In the genomic region with DNA sequence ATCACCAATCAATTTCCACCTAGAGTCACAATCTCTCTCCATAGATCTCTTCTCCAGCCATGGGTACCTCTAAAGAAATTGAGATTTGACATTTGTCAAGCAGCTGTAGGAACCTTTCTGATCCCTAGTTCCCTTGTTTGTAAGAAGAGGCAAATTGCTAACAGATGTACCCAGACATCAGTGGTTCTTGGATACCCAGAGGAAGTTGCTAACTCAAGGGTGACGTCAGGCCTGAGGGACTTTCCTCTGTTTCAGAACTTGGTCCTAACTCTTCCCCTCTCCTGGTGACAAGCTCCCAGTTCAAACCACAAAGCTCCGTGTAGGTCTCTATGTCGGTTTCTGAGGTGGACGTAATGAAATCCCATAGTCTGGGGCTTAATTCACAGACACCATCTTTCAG, we compare ENCODE assay signal across 28 mouse cellular contexts. TPM values are rescaled to one million over a fixed set of nuclear protein-coding genes. Genes with fewer than 3 reads are reported as not detected.
DNase-seq lines count a peak whose midpoint lies in the region; TF ChIP-seq lines count a peak whose summit lies in the region.
"Had no signal": no experiment of that assay in that cellular context is flagged by ENCODE, and none has a peak within 500 bp of the region (broad histone marks: within the 10 kb centered on the region; RNA-seq: fewer than 3 reads in every experiment).

No protein-coding gene starts in this region.

- no peak for TF ChIP-seq CTCF in bone marrow macrophage, adult 2 months (IDR thresholded peaks at IDR 0.05; ENCODE audit: low read depth, low read length)

- WGBS in macrophage (ENCODE audit: missing documents) = 2% methylated on average over 4 of the region's 4 CpGs

- TF ChIP-seq POLR2A in bone marrow macrophage, adult 2 months (IDR thresholded peaks at IDR 0.05; ENCODE audit: borderline replicate concordance, low read depth, low read length) = no peak

- no peak overlapping the region for H3K4me3 ChIP-seq in bone marrow macrophage, adult 2 months (ENCODE audit: insufficient read depth, low read length)
- no peak overlapping the region for H3K4me3 ChIP-seq in macrophage (ENCODE audit: inconsistent target)
- H3K4me3 ChIP-seq: embryonic facial prominence, embryonic 13.5 days; erythroblast, embryonic 14.5 days; heart, adult 2 months; heart, embryonic 12.5 days; hindbrain, embryonic 15.5 days; intestine, embryonic 15.5 days; layer of hippocampus, adult 2 months; limb, embryonic 13.5 days had no signal

- H3K36me3 ChIP-seq in macrophage (ENCODE audit: inconsistent target) = no peaks in the 10 kb centered on the region
- H3K36me3 ChIP-seq: embryonic facial prominence, embryonic 13.5 days; heart, embryonic 12.5 days; hindbrain, embryonic 15.5 days; intestine, embryonic 15.5 days; limb, embryonic 13.5 days had no signal

- DNase-seq in 3T3-L1 (ENCODE audit: low read depth, low spot score) = peak; percentile 84
- peak; percentile 17 for DNase-seq in 416B (ENCODE audit: low read depth)
- no peak for DNase-seq in gastrocnemius, postnatal 14 days
- no peak for DNase-seq in layer of hippocampus, postnatal 36 days
- DNase-seq in ovary, postnatal 10 days (ENCODE audit: low spot score) = no peak
- no peak for DNase-seq in thymus, postnatal 14 days
- DNase-seq: adrenal gland, postnatal 25 days; cerebellum, adult 9-10 months; cerebellum, postnatal 36 days; forebrain, postnatal 0 days; gastrocnemius, postnatal 36 days; heart, adult 2 months; kidney, adult 2 months; kidney, postnatal 36 days; lung, postnatal 4 days; midbrain, embryonic 14.5 days; right cerebral cortex, postnatal 4 days; thymus, adult 2 months; thymus, postnatal 4 days had no signal

- H3K79me2 ChIP-seq in macrophage (ENCODE audit: inconsistent target) = no peaks in the 10 kb centered on the region

- intact Hi-C loops in gastrocnemius, postnatal 14 days (cut with DNase I; ENCODE audit: low total_unique reads) = no loop called here

- H3K27ac ChIP-seq in bone marrow macrophage, adult 2 months (ENCODE audit: insufficient read depth, low read depth, low read length) = peak overlapping the region; percentile 60
- H3K27ac ChIP-seq in macrophage = peak overlapping the region; percentile 13
- H3K27ac ChIP-seq: embryonic facial prominence, embryonic 13.5 days; heart, adult 2 months; hindbrain, embryonic 15.5 days; intestine, embryonic 15.5 days; layer of hippocampus, adult 2 months; limb, embryonic 13.5 days had no signal

- peaks cover 61% of the 10 kb centered on the region for H3K4me1 ChIP-seq in bone marrow macrophage, adult 2 months (ENCODE audit: control insufficient read depth, insufficient read depth, low read length)

RNA-seq across cellular contexts. Expression of gene Ass1, which starts 24.0 kb away (rescaled TPM):
- polyA plus RNA-seq in bone marrow macrophage, adult 2 months (2012; ENCODE audit: insufficient read depth, insufficient read length, missing spikeins) = 10.3 and 12.0 TPM in 2 replicates
- total RNA-seq in macrophage (2018; cell fraction: chromatin; rRNA removed) = 10 to 100 TPM in 7 of 26 experiments, 1 to 10 TPM in 19; 1.1 to 31.6 (median 6.4) TPM
- total RNA-seq in macrophage (2018; cell fraction: cytosol; rRNA removed) = 10 to 100 TPM in 13 of 26 experiments, 1 to 10 TPM in 13; 4.7 to 61.7 (median 13.5) TPM
- total RNA-seq in macrophage (2018; cell fraction: nucleus; rRNA removed) = 10 to 100 TPM in 13 of 26 experiments, 1 to 10 TPM in 13; 1.3 to 30.9 (median 10.1) TPM
- 5.0 to 11.7 TPM (median 8.6 TPM) in 3 replicates for polyA plus RNA-seq in macrophage (2018)
- 1 to 10 TPM; 1.2 to 2.0 TPM for total RNA-seq in gastrocnemius, postnatal 14 days (2021)
- 10 to 100 TPM; 19.5 to 21.8 TPM for total RNA-seq in layer of hippocampus, postnatal 36 days (2021)

Comparison
In these comparisons a context has a peak if more than half of its experiments do, and no peak if none do; other contexts are left out.
1. DNase-seq: peak in 3T3-L1 (single experiment) and 416B (single experiment); none in gastrocnemius, postnatal 14 days (single experiment), layer of hippocampus, postnatal 36 days (0 of 2), ovary, postnatal 10 days (single experiment) and thymus, postnatal 14 days (single experiment).
2. RNA of gene Ass1, which starts 24.0 kb away (total RNA-seq): 19.5 to 21.8 TPM in layer of hippocampus, postnatal 36 days; 1.2 to 2.0 TPM in gastrocnemius, postnatal 14 days; every median in the first group is over 4 times any median in the second.